Mouse (Mus musculus) liver, embryonic 12.5 days (tissue): ENCODE data around the gene Dcun1d4. TPM values are rescaled to one million over a fixed set of nuclear protein-coding genes. Genes with fewer than 3 reads are reported as not detected.

Experiments used
- ATAC-seq: fragments of 200-750 bp; cut with Nextera tagmentation; 2 replicates; pipeline ENCODE4 v1.8.0; 2017; ENCODE audit warnings: moderate number of reproducible peaks, mild to moderate bottlenecking, moderate library complexity
- H3K27ac ChIP-seq: fragments of 300-500 bp; sonication (generic); 2 replicates; pipeline ENCODE4 v1.5.1; 2016; ENCODE audit warnings: mild to moderate bottlenecking
- H3K27me3 ChIP-seq: fragments of 300-500 bp; sonication (generic); replicated peaks from 2 replicates; pipeline ENCODE4 v1.6.1; 2016; ENCODE audit warnings: mild to moderate bottlenecking, moderate library complexity
- H3K36me3 ChIP-seq: fragments of 300-500 bp; sonication (generic); 2 replicates; pipeline ENCODE4 v1.6.1; 2016; ENCODE audit warnings: mild to moderate bottlenecking, moderate library complexity
- H3K4me1 ChIP-seq: fragments of 300-500 bp; sonication (generic); 2 replicates; pipeline ENCODE4 v1.6.1; 2016
- H3K4me2 ChIP-seq: fragments of 300-500 bp; sonication (generic); 2 replicates; pipeline ENCODE4 v1.6.1; 2016; ENCODE audit warnings: mild to moderate bottlenecking, moderate library complexity
- H3K4me3 ChIP-seq: fragments of 300-500 bp; sonication (generic); 2 replicates; pipeline ENCODE4 v1.5.1; 2016; ENCODE audit warnings: mild to moderate bottlenecking, moderate library complexity
- H3K9ac ChIP-seq: fragments of 300-500 bp; sonication (generic); 2 replicates; pipeline ENCODE4 v1.6.1; 2016; ENCODE audit warnings: mild to moderate bottlenecking, moderate library complexity
- H3K9me3 ChIP-seq: fragments of 300-500 bp; sonication (generic); replicated peaks from 2 replicates; pipeline ENCODE4 v1.6.1; 2016; ENCODE audit warnings: mild to moderate bottlenecking, moderate library complexity
- WGBS: fragments of 180-500 bp; shearing (Covaris S2); methylation state at CpG from one replicate; pipeline ENCODE4 v1.1.7; 2016; ENCODE audit not compliant: insufficient replicate concordance; 5-methylcytosine and 5-hydroxymethylcytosine counted together
- polyA plus RNA-seq: library from polyadenylated mRNA; unstranded; fragments of >200 nt; fragmentation: Nextera tagmentation; extraction: Ambion mirVana; gene quantifications from 2 replicates; pipeline ENCODE4 v1.2.1, GENCODE M21; 2016

Gene Dcun1d4
- polyA plus RNA-seq, 1 experiment from 2014 or later = 5.5 TPM

DNA sequence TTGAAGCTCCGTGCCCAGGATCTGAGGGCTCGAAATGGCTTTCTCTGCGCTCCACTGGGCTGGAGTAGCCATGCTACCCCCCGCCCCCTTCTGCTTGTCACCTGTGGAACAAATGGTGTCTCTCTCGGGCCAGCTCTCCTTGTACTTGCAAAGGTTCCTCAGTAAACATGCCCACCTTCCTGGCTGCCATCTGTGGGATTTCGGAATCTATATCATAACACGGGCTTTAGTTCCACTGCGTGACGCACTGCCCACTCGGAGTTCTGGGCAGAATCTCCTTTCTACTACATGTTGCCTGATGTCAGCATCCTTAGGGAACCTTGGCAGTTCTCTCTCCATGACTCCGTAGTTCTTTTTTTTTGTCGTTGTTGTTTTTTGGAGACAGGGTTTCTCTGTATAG lies 56.9 kb downstream of the Dcun1d4 start:
- no peaks in the 10 kb centered on the region for H3K27me3 ChIP-seq
- no peak overlapping the region for H3K27ac ChIP-seq
- no peak overlapping the region for H3K4me2 ChIP-seq
- 81% methylated on average over 12 of the region's 12 CpGs for WGBS
- peaks cover 16% of the 10 kb centered on the region for H3K36me3 ChIP-seq
- no peaks in the 10 kb centered on the region for H3K9me3 ChIP-seq
- no peaks in the 10 kb centered on the region for H3K4me1 ChIP-seq
- no peak overlapping the region for H3K9ac ChIP-seq
- H3K4me3 ChIP-seq = no peak overlapping the region
- no peak for ATAC-seq

DNA sequence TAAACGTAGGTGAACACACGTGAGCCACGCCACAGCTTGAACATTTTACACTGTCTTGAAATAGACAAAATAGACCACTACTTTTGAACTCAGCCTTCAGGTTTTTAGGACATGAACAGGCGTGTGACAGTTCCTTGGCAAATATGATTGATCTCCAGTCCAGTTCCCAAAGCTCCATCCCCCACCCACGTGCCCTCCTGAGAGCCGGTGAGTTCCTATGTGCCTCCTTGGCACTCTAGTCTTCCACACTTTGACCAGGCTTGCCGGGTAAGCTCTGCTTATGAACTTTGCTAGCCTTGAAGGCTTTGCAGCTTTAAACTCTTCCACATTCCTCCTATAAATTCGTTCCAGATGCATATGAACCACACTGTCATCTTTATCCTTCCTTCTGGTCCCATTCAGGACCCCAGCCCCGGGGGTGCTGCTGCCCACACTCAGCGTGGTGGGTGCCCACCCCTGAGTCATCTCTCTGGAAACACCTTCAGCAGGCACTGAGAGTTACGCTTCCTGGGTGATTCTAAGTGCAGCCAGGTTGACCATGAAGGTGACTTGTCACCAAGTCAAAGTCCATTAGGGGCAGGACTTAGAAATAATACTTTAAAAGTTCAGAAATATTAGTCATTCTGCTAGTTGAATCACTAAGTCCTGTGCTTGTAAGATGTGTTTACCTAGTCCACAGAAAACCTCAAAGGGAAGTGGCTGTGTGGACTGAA lies 57.9 kb downstream of the Dcun1d4 start:
- Histone ChIP-seq H3K9me3 (no peaks in the 10 kb centered on the region), H3K27ac (no peak overlapping the region), H3K27me3 (no peaks in the 10 kb centered on the region), H3K36me3 (peaks cover 11% of the 10 kb centered on the region), H3K9ac (no peak overlapping the region), H3K4me1 (no peaks in the 10 kb centered on the region), H3K4me3 (no peak overlapping the region), H3K4me2 (no peak overlapping the region)
- 81% methylated on average over 11 of the region's 11 CpGs for WGBS
- no peak for ATAC-seq

DNA sequence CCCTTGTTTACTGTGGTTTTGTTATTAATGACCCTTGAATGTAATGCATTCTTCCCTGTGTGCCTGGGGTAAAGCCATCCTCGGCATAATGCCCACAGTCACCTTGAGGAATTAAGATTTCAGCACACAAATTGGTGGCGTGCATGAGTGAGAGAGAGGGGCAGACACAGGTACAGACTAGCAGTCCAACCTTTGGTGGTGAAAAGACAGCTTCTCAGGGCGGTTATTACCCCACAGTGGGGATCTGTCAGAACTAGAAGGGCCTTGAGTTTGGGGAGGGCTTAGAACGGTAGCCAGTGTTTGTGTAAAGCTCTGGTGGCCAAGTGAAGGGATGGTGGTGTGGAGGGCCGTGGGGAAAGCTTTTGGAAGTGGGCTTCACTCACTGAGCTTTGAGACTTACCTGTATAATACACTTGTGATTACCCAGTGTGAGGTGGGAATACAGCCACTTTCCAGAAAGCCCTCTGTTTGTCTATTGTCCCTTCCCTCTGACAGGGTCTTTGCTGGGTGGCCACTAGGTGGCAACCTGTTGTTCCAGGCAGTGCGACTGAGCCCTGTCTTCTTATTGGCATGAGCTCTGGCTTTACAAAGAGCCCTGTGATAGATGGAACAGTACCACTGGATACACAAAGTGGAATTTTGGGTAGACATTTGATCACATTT lies 59.2 kb downstream of the Dcun1d4 start:
- H3K9me3 ChIP-seq = no peaks in the 10 kb centered on the region
- H3K9ac ChIP-seq = no peak overlapping the region
- no peak for ATAC-seq
- no peak overlapping the region for H3K27ac ChIP-seq
- WGBS = 55% methylated on average over 6 of the region's 6 CpGs
- peaks cover 11% of the 10 kb centered on the region for H3K36me3 ChIP-seq
- H3K4me3 ChIP-seq = no peak overlapping the region
- H3K4me2 ChIP-seq = no peak overlapping the region
- H3K27me3 ChIP-seq = no peaks in the 10 kb centered on the region
- no peaks in the 10 kb centered on the region for H3K4me1 ChIP-seq

- Histone ChIP-seq H3K9ac (no peak overlapping the region), H3K36me3 (peaks cover 14% of the 10 kb centered on the region), H3K4me1 (no peaks in the 10 kb centered on the region), H3K4me2 (no peak overlapping the region), H3K27me3 (no peaks in the 10 kb centered on the region), H3K27ac (no peak overlapping the region), H3K4me3 (no peak overlapping the region), H3K9me3 (no peaks in the 10 kb centered on the region)
- no peak for ATAC-seq
- WGBS = 76% methylated on average over 2 of the region's 2 CpGs
Measured at GRCm38 (mm10) chr5:73540511-73540871, 59.7 kb downstream of the Dcun1d4 start.

DNA sequence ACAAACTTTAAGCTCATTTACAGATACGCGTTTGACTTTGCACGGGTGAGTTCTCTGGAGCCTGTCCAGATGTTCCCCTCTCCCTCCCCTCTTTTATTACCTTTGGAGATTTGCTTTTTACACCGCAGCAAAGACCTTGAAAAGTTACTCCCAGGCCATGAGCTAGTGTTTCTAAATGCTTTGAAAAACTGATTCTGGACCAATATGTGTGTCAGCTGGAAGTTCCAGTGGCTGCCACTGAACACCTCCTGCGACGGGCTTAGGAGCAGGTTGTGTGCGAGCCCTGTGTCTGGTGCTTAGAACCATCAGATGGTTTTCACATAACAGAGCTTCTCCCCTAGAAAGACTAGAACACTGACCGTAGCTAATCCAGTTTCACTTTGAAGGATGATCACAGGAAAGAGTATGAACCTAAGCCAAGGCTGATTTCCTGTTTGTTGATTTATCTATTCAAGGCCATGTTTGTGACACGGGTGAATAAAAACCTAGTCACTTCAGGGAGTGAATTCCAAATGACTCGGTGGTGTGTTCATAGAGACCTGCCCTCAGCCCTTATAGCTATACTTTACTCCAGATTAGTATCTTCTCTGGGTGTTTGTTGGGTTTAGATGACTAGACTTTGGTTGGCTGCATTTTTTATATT lies 63.4 kb downstream of the Dcun1d4 start:
- Histone ChIP-seq H3K27me3 (no peaks in the 10 kb centered on the region), H3K9ac (no peak overlapping the region), H3K27ac (no peak overlapping the region), H3K4me3 (no peak overlapping the region), H3K9me3 (no peaks in the 10 kb centered on the region), H3K4me2 (no peak overlapping the region), H3K4me1 (no peaks in the 10 kb centered on the region), H3K36me3 (peaks cover 10% of the 10 kb centered on the region; the same call in 1 of the 2 replicates)
- WGBS = 73% methylated on average over 10 of the region's 10 CpGs
- ATAC-seq = no peak

GRCm38 (mm10) chr5:73545641-73546040 lies 64.8 kb downstream of the Dcun1d4 start:
- no peak overlapping the region for H3K4me2 ChIP-seq
- no peaks in the 10 kb centered on the region for H3K9me3 ChIP-seq
- no peak overlapping the region for H3K27ac ChIP-seq
- H3K4me3 ChIP-seq = no peak overlapping the region
- no peaks in the 10 kb centered on the region for H3K27me3 ChIP-seq
- no peaks in the 10 kb centered on the region for H3K4me1 ChIP-seq
- no peak overlapping the region for H3K9ac ChIP-seq
- 73% methylated on average over 6 of the region's 6 CpGs for WGBS
- peaks cover 10% of the 10 kb centered on the region; the same call in 1 of the 2 replicates for H3K36me3 ChIP-seq
- no peak for ATAC-seq

DNA sequence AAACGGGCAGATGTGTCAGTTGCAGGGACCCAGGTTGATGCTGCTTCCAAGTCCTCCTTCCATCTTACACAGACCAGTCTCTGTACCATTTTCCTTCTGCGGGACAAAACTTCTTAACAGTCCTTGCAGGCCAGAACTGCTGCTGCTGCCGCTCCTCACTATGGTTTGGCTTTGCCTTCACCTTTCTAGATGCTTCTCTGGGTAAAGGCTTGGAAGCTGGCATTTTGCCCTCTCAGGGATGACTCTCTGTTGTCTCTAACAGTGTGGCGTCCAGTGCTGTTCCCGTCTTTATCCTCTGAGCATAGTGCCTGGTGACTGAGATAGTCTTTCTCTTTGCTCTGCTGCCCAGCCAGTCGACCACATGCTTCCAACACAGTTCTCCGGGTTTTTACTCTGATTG lies 66.5 kb downstream of the Dcun1d4 start:
- Histone ChIP-seq H3K27ac (no peak overlapping the region), H3K4me3 (no peak overlapping the region), H3K9me3 (no peaks in the 10 kb centered on the region), H3K4me2 (no peak overlapping the region), H3K36me3 (peaks cover 10% of the 10 kb centered on the region; the same call in 1 of the 2 replicates), H3K27me3 (no peaks in the 10 kb centered on the region), H3K4me1 (no peaks in the 10 kb centered on the region), H3K9ac (no peak overlapping the region)
- WGBS = 78% methylated on average over 7 of the region's 7 CpGs
- no peak for ATAC-seq

DNA sequence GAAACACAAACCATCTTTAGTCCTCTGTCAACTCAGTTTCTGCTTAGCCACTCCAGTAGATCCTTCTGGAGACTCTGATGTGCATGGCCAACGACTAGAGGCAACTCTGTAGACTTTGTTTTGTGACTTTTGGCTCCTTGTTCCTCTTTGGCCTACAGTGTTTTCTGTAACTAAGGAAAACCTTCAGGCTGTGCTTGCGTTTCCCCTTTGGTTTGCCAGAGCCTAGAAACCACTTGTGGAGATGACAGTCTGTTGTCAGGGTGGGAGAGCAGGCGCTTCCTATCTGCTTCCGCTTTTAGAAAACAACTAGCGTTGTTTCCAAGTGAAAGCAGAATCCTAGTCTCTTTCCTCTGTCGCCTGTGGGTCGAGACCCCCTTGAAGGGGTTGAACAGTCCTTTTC lies 67.4 kb downstream of the Dcun1d4 start:
- Histone ChIP-seq H3K27ac (no peak overlapping the region), H3K36me3 (peaks cover 13% of the 10 kb centered on the region; the same call in 1 of the 2 replicates), H3K4me3 (no peak overlapping the region), H3K9me3 (no peaks in the 10 kb centered on the region), H3K27me3 (no peaks in the 10 kb centered on the region), H3K4me2 (no peak overlapping the region), H3K9ac (no peak overlapping the region), H3K4me1 (no peaks in the 10 kb centered on the region)
- 39% methylated on average over 7 of the region's 7 CpGs for WGBS
- ATAC-seq = no peak

GRCm38 (mm10) chr5:73548838-73549237 lies 68.0 kb downstream of the Dcun1d4 start:
- Histone ChIP-seq H3K27me3 (no peaks in the 10 kb centered on the region), H3K9ac (no peak overlapping the region), H3K4me1 (no peaks in the 10 kb centered on the region), H3K4me2 (no peak overlapping the region), H3K9me3 (no peaks in the 10 kb centered on the region), H3K4me3 (no peak overlapping the region), H3K27ac (no peak overlapping the region), H3K36me3 (peaks cover 15% of the 10 kb centered on the region; the same call in 1 of the 2 replicates)
- 80% methylated on average over 1 of the region's 1 CpGs for WGBS
- ATAC-seq = no peak

GRCm38 (mm10) chr5:73551836-73552235 lies 71.0 kb downstream of the Dcun1d4 start:
- H3K27ac ChIP-seq = no peak overlapping the region
- H3K9me3 ChIP-seq = no peaks in the 10 kb centered on the region
- peaks cover 6% of the 10 kb centered on the region; the same call in 1 of the 2 replicates for H3K36me3 ChIP-seq
- H3K4me3 ChIP-seq = no peak overlapping the region
- H3K27me3 ChIP-seq = no peaks in the 10 kb centered on the region
- no peaks in the 10 kb centered on the region for H3K4me1 ChIP-seq
- WGBS = 77% methylated on average over 5 of the region's 5 CpGs
- ATAC-seq = no peak
- H3K4me2 ChIP-seq = no peak overlapping the region
- H3K9ac ChIP-seq = no peak overlapping the region

DNA sequence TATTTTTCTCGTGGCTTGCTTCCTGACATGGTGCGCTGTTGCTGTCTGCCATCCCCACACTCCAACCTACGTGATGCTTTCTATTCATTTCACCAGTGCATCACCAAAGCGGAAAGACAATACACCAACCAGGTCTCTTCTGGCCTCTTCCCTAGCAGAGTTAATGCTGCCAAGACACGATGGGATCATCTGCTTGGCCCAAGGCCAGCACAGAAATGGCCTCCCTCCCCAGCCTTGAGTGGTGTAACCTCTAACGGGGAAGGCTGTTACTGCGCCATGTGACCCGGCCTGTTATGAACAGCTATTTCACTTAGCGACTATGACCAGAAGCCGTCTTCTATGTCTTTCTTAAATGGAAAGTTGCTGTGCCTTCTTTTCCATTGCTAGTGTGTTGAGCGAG lies 73.1 kb downstream of the Dcun1d4 start:
- H3K9ac ChIP-seq = no peak overlapping the region
- WGBS = 87% methylated on average over 11 of the region's 11 CpGs
- ATAC-seq = no peak

More for the DNA sequence above, 73.1 kb downstream of the Dcun1d4 start:
- Histone ChIP-seq H3K36me3 (peaks cover 17% of the 10 kb centered on the region; the same call in 1 of the 2 replicates), H3K27ac (no peak overlapping the region), H3K4me1 (no peaks in the 10 kb centered on the region), H3K4me3 (no peak overlapping the region), H3K27me3 (no peaks in the 10 kb centered on the region), H3K4me2 (no peak overlapping the region), H3K9me3 (no peaks in the 10 kb centered on the region)
